Mouse (Mus musculus) left cerebral cortex, postnatal 36 days (tissue): ENCODE measurements around the gene Rhbdl2. TPM values are rescaled to one million over a fixed set of nuclear protein-coding genes. Genes with fewer than 3 reads are reported as not detected.

Experiments
- DNase-seq, 2 experiments: peaks; one replicate each; pipeline ENCODE4 v3.0.0; 2021 to 2022; ENCODE audit warnings: low spot score in 2 of 2, mixed read lengths in 1 of 2
- intact Hi-C: fragments of 180-260 bp; cut with DNase I; formaldehyde crosslinking; loops from one replicate; pipeline ENCODE4 v1.15.1; 2025
- total RNA-seq, 2 experiments: library from RNA; stranded (reverse); gene quantifications; 2 replicates each; pipeline ENCODE4 v1.2.3; 2021

Gene Rhbdl2
- under 1 TPM; 0.57 to 0.91 TPM for total RNA-seq

DNA sequence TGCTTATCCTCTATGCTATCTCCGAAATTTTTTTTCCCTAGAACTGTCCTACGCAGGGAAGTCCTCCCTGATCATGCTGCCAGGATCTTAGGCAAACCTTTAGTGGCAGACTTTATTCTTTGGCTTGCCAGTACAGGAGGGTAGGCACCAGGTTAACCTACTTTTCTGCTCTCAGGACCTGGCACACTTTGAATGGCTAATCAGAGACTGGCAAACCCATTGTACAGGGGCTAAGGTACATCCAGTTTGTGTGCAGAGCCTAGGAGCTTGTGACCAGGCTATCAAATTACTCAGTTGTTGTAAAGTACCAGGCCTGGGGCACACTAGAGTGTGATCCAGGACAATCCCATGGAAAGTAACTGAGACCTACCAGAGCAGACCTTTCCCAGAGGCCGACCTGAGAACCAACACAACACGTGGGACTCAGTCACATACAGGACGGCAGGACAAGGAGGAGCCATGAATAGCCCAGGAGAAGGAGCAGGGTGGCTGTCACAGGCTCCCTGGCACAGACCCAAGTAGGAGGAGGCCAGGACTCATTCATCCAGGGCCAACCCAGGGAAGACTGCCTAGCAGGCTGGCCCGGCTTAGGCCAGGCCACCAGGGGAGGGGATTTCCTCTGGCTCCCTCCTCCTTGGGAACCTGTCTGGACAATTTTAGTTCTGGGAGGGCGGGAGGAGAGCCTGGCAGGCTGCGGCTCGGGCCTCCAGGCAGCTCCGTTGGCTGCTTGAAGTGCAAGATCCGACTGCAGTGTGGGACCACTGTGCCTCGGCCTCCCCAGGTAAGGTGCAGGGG, at the start of gene Rhbdl2:
TSS of gene Rhbdl2 (plus strand) at position 684 of the 795 bp plus-strand sequence.
- DNase-seq = no peak

DNA sequence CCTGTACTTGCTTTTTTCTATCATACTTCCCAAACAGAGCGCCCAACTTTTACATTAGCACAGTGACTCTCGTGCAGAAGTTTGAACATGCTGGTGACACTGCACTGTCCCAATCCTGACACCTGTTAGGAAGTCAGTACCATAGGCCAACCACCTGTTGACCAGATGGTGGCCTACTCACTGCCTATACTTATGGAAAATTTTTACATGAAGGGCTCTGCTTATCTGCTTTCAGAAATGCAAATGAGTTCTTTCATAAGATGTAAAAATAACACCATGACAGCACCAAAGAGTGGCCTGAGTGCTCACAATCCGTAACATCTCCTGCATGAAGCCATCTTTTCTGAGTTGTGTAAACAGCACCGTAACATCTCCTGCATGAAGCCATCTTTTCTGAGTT, 49.0 kb upstream of the Rhbdl2 start:
- intact Hi-C loops = no loop called here
- no peak for DNase-seq

More for the DNA sequence above, at the start of gene Rhbdl2:
- intact Hi-C loops = no loop called here

- DNase-seq = no peak
- intact Hi-C loops = no loop called here
Measured at GRCm38 (mm10) chr4:123742891-123743290, 44.8 kb upstream of the Rhbdl2 start.

- intact Hi-C loops = no loop called here
- no peak for DNase-seq
Measured at GRCm38 (mm10) chr4:123745221-123745775, 42.4 kb upstream of the Rhbdl2 start.

GRCm38 (mm10) chr4:123748726-123749415, 38.8 kb upstream of the Rhbdl2 start:
- DNase-seq = no peak
- intact Hi-C loops = no loop called here

DNA sequence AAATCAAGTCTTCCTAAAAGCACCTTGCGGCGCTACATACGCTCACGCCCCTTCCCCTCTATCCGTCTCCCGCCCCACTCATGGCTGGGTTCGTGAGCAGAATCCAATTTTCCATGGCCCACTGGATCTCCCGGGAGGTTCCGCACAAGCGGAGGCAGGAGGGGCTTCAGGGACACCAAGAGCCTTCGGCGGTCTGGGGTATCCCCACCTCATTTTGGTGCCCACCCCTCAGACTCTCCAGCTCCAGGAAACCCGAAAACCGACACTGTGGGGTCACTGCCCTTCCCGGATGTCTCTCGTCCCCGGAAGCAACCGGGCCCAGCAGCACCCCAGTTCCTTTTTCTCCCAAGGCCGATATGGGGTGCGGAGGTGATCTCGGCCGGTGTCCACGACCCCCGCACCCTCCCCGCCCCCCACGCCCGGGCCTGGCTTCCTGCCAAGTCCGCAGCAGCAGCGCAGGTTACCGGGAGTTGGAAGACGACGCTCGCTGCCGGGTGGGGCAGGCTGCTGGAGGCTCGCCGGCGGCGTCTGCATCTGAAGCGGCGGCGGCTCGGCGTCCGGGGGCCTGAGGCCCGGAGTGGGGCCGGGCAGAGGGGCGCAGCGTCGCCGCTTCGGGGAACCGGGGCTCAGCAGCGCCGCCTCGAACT, 38.1 kb upstream of the Rhbdl2 start:
- intact Hi-C loops = loop anchor here (5.0 kb wide), 2 partner anchors 32 to 153 kb away; partner anchors contain the start of genes Mycbp and Ndufs5
- peak; percentile 26 to 29 for DNase-seq

- intact Hi-C loops = loop anchor here (5.0 kb wide), 2 partner anchors 33 to 152 kb away; partner anchors contain the start of genes Mycbp and Ndufs5
- DNase-seq = peak; percentile 97 to 98
Measured at GRCm38 (mm10) chr4:123750152-123750651, 37.5 kb upstream of the Rhbdl2 start, which contains the start of gene Akirin1. Akirin1 (minus strand) TSS chr4:123750345.

GRCm38 (mm10) chr4:123750707-123751312, 36.9 kb upstream of the Rhbdl2 start:
- intact Hi-C loops = loop anchor here (5.0 kb wide), 2 partner anchors 34 to 151 kb away; partner anchors contain the start of genes Mycbp and Ndufs5
- no peak for DNase-seq

- intact Hi-C loops = no loop called here
- DNase-seq = no peak
Measured at GRCm38 (mm10) chr4:123758306-123758705, 29.4 kb upstream of the Rhbdl2 start.

- intact Hi-C loops = no loop called here
Measured at GRCm38 (mm10) chr4:123765071-123765470, 22.6 kb upstream of the Rhbdl2 start.

GRCm38 (mm10) chr4:123767807-123768206, 19.9 kb upstream of the Rhbdl2 start:
- DNase-seq = no peak
- intact Hi-C loops = no loop called here

More at GRCm38 (mm10) chr4:123765071-123765470, 22.6 kb upstream of the Rhbdl2 start:
- no peak for DNase-seq

DNA sequence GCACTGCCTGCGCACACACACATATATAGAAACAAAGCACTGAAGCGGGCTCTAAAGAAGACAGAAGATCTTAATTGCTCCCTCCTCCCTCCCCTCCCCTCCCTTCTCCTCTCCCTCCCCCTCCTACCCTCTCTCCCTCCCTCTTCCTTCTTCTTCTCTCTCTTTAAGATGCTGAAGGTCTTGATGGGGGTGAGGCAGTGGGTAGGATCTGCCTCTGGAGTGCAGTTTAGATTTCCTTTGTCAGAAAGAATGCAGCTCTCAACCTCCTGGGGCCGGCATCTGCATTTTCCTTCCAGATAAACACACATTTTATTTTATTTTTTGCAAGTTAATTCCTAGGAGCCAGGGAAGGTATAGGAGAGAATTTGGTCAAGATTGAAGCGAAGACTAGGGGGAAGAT, 19.4 kb upstream of the Rhbdl2 start:
- intact Hi-C loops = no loop called here
- no peak for DNase-seq

- DNase-seq = no peak
- intact Hi-C loops = no loop called here
Measured at GRCm38 (mm10) chr4:123792666-123793065, 5.0 kb downstream of the Rhbdl2 start.

GRCm38 (mm10) chr4:123793136-123793535, 5.5 kb downstream of the Rhbdl2 start:
- DNase-seq = no peak
- intact Hi-C loops = no loop called here

DNA sequence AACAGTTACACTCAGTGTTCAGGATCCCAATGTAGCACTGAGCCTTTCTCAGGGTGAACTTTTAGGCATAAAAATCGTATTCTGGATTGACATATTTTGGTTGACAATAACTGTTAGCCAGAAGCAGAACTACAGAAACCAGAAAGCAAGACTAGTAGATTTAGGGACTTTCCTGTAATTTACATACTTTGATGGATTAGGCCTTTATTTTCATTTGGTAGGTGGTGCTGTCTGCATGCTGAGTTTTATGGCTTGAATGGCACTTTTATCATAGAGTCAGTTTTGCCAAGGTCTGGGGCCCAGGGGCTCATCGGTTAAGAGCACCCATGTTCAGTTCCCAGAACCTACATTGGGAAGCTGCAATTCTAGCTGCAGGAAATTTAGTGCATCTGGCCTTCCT, 7.4 kb downstream of the Rhbdl2 start:
- no peak for DNase-seq
- intact Hi-C loops = no loop called here

GRCm38 (mm10) chr4:123797403-123797802, 9.7 kb downstream of the Rhbdl2 start:
- DNase-seq = no peak
- intact Hi-C loops = no loop called here

- peak; percentile 57 to 63 for DNase-seq
- intact Hi-C loops = no loop called here
Measured at GRCm38 (mm10) chr4:123797856-123798255, 10.2 kb downstream of the Rhbdl2 start.

DNA sequence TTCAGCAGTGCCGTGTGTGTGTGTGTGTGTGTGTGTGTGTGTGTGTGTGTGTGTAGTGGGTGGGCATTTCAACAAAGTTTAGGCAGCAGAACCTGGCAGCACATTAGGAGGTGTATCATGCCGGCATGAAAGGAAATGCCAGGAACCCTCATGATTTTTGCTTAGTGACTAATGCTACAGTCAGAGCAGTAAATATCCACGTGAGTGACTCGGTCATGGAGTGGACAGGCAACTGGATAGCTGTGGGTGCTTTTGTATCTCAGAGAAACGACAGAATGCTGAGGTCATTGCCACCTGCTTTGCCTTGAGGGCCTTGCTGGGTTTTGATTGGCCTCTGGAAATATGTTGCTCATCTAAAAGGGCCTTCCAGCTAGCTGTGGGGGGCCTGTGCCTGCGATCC, 16.0 kb downstream of the Rhbdl2 start:
- intact Hi-C loops = no loop called here
- DNase-seq = peak; percentile 14 to 16

GRCm38 (mm10) chr4:123808304-123808703, 20.6 kb downstream of the Rhbdl2 start:
- DNase-seq = no peak
- intact Hi-C loops = no loop called here
